Mouse (Mus musculus) embryonic facial prominence, embryonic 13.5 days (tissue): ENCODE results near the gene H3f3a. TPM values are rescaled to one million over a fixed set of nuclear protein-coding genes. Genes with fewer than 3 reads are reported as not detected.

Experiments used
- ATAC-seq: fragments of 200-750 bp; cut with Nextera tagmentation; 2 replicates; pipeline ENCODE4 v1.8.0; 2017; ENCODE audit warnings: low read depth; ENCODE audit not compliant: insufficient number of reproducible peaks, insufficient read depth, low FRiP score, low TSS enrichment
- H3K27ac ChIP-seq: fragments of 300-500 bp; sonication (generic); 2 replicates; pipeline ENCODE4 v1.5.1; 2015; ENCODE audit warnings: moderate library complexity, mild to moderate bottlenecking, inconsistent platforms
- H3K27me3 ChIP-seq: fragments of 300-500 bp; sonication (generic); 2 replicates; pipeline ENCODE4 v1.6.1; 2015; ENCODE audit warnings: mild to moderate bottlenecking, inconsistent platforms
- H3K36me3 ChIP-seq: fragments of 300-500 bp; sonication (generic); 2 replicates; pipeline ENCODE4 v1.6.1; 2015; ENCODE audit warnings: mild to moderate bottlenecking, inconsistent platforms
- H3K4me1 ChIP-seq: fragments of 300-500 bp; sonication (generic); 2 replicates; pipeline ENCODE4 v1.6.1; 2015; ENCODE audit warnings: inconsistent platforms
- H3K4me2 ChIP-seq: fragments of 300-500 bp; sonication (generic); 2 replicates; pipeline ENCODE4 v1.6.1; 2015; ENCODE audit warnings: moderate library complexity, mild to moderate bottlenecking, inconsistent platforms
- H3K4me3 ChIP-seq: fragments of 300-500 bp; sonication (generic); 2 replicates; pipeline ENCODE4 v1.5.1; 2015; ENCODE audit warnings: mild to moderate bottlenecking, inconsistent platforms
- H3K9ac ChIP-seq: fragments of 300-500 bp; sonication (generic); 2 replicates; pipeline ENCODE4 v1.6.1; 2015; ENCODE audit warnings: mild to moderate bottlenecking, inconsistent platforms
- H3K9me3 ChIP-seq: fragments of 300-500 bp; sonication (generic); 2 replicates; pipeline ENCODE4 v1.6.1; 2016; ENCODE audit warnings: inconsistent platforms
- WGBS: fragments of 180-500 bp; shearing (Covaris S2); methylation state at CpG from one replicate; pipeline ENCODE4 v1.1.7; 2015; ENCODE audit warnings: mixed read lengths; 5-methylcytosine and 5-hydroxymethylcytosine counted together
- polyA plus RNA-seq: library from polyadenylated mRNA; unstranded; fragments of >200 nt; fragmentation: Nextera tagmentation; extraction: Ambion mirVana; gene quantifications from 2 replicates; pipeline ENCODE4 v1.2.1, GENCODE M21; 2015

The H3f3a gene
- polyA plus RNA-seq, 1 experiment from 2014 or later: 3,318 TPM

- H3K4me1 ChIP-seq: peaks cover 22% of the 10 kb centered on the region
- H3K27ac ChIP-seq: 0 out of 2 replicates have a peak overlapping the region, but pooled peaks have one; percentile 34
- H3K36me3 ChIP-seq: no peaks in the 10 kb centered on the region
- peak overlapping the region; percentile 74 for H3K9ac ChIP-seq
- peaks cover 6% of the 10 kb centered on the region for H3K27me3 ChIP-seq
- WGBS: 12% methylated on average over 10 of the region's 10 CpGs
- ATAC-seq: no peak
- H3K9me3 ChIP-seq: no peaks in the 10 kb centered on the region
- H3K4me2 ChIP-seq: peak overlapping the region; percentile 81
- H3K4me3 ChIP-seq: peak overlapping the region; percentile 51
Measured at GRCm38 (mm10) chr1:180767541-180768333, 46.0 kb downstream of the H3f3a start.

GRCm38 (mm10) chr1:180766557-180766956 lies 47.2 kb downstream of the H3f3a start:
- H3K36me3 ChIP-seq: no peaks in the 10 kb centered on the region
- no peak for ATAC-seq
- WGBS: 60% methylated on average over 5 of the region's 5 CpGs
- no peak overlapping the region for H3K4me2 ChIP-seq
- H3K4me3 ChIP-seq: no peak overlapping the region
- H3K27ac ChIP-seq: no peak overlapping the region
- H3K9me3 ChIP-seq: no peaks in the 10 kb centered on the region
- no peak overlapping the region for H3K9ac ChIP-seq
- H3K4me1 ChIP-seq: peaks cover 22% of the 10 kb centered on the region
- H3K27me3 ChIP-seq: peaks cover 9% of the 10 kb centered on the region

GRCm38 (mm10) chr1:180765393-180765792 lies 48.4 kb downstream of the H3f3a start:
- no peak for ATAC-seq
- Histone ChIP-seq H3K9me3 (no peaks in the 10 kb centered on the region), H3K9ac (no peak overlapping the region), H3K27ac (no peak overlapping the region), H3K4me2 (no peak overlapping the region), H3K4me1 (peaks cover 22% of the 10 kb centered on the region), H3K36me3 (no peaks in the 10 kb centered on the region), H3K4me3 (no peak overlapping the region), H3K27me3 (peaks cover 9% of the 10 kb centered on the region)
- 76% methylated on average over 5 of the region's 5 CpGs for WGBS

GRCm38 (mm10) chr1:180763828-180764227 lies 49.9 kb downstream of the H3f3a start:
- 0% methylated on average over 11 of the region's 11 CpGs for WGBS
- peaks cover 22% of the 10 kb centered on the region for H3K4me1 ChIP-seq
- peak overlapping the region; percentile 50 for H3K4me3 ChIP-seq
- peak; percentile 75 for ATAC-seq
- peak overlapping the region; percentile 85 for H3K4me2 ChIP-seq
- peaks cover 9% of the 10 kb centered on the region for H3K27me3 ChIP-seq
- H3K9me3 ChIP-seq: no peaks in the 10 kb centered on the region
- H3K9ac ChIP-seq: peak overlapping the region; percentile 72
- H3K36me3 ChIP-seq: no peaks in the 10 kb centered on the region
- H3K27ac ChIP-seq: no peak overlapping the region

GRCm38 (mm10) chr1:180763307-180763706 lies 50.4 kb downstream of the H3f3a start:
- H3K4me2 ChIP-seq: peak overlapping the region; percentile 85
- no peaks in the 10 kb centered on the region for H3K9me3 ChIP-seq
- H3K4me1 ChIP-seq: peaks cover 21% of the 10 kb centered on the region
- H3K9ac ChIP-seq: peak overlapping the region; percentile 72
- H3K27ac ChIP-seq: no peak overlapping the region
- peaks cover 9% of the 10 kb centered on the region for H3K27me3 ChIP-seq
- WGBS: 8% methylated on average over 14 of the region's 14 CpGs
- H3K4me3 ChIP-seq: peak overlapping the region; percentile 50
- no peaks in the 10 kb centered on the region for H3K36me3 ChIP-seq
- ATAC-seq: no peak

DNA sequence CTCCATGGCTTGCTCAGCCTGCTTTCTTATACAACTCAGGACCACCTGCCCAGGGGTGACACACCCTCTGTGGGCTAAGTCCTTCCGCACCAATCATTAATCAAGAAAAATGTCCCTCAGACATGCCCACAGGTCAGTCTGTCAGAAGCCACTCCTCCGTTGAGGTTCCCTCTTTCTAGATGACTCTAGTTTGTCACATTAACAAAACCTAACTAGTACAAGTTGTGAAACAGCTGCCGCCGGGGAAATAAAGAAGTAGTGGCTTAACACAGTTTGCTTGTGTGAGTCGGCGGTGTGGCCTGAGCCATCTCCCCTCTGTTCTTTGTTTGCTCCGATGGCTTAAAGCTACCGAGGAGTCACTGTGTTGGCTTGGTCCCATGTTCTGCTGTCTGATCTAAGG lies 51.1 kb downstream of the H3f3a start:
- Histone ChIP-seq H3K27ac (no peak overlapping the region), H3K9ac (no peak overlapping the region), H3K4me3 (no peak overlapping the region; the same call in 1 of the 2 replicates), H3K36me3 (no peaks in the 10 kb centered on the region), H3K4me2 (no peak overlapping the region), H3K9me3 (no peaks in the 10 kb centered on the region), H3K27me3 (peaks cover 9% of the 10 kb centered on the region), H3K4me1 (peaks cover 15% of the 10 kb centered on the region)
- 78% methylated on average over 8 of the region's 8 CpGs for WGBS
- ATAC-seq: no peak

- Histone ChIP-seq H3K27me3 (peaks cover 9% of the 10 kb centered on the region), H3K4me3 (no peak overlapping the region), H3K4me2 (no peak overlapping the region), H3K9me3 (no peaks in the 10 kb centered on the region), H3K27ac (no peak overlapping the region), H3K4me1 (peaks cover 10% of the 10 kb centered on the region), H3K9ac (no peak overlapping the region), H3K36me3 (no peaks in the 10 kb centered on the region)
- no peak; the same call in 1 of the 2 replicates for ATAC-seq
- WGBS: 77% methylated on average over 11 of the region's 11 CpGs
Measured at GRCm38 (mm10) chr1:180762180-180762579, 51.6 kb downstream of the H3f3a start.

DNA sequence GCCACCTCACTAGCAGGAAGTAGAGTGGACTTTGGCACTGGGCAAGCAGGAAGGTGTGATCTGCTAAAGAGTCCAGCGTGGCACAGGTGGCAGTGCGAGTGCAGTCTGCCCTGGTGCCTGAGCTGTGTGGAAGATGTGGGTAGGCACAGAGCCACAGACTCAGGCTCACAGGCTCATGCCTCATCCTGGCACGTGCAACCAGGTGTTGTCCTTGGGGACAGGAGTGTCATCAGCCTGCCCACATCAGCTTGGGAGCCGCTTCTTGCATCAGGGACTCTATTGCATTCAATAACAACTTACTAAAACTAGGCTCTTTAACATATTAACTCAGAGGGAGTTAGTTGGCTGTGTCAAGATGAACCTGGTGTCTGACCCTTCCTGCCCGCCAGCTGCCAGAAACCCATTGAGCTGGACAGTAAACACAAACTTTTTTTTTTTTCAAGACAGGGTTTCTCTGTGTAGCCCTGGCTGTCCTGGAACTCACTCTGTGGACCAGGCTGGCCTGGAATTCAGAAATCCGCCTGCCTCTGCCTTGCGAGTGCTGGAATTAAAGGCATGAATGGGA lies 55.7 kb downstream of the H3f3a start:
- Histone ChIP-seq H3K27ac (no peak overlapping the region), H3K36me3 (peaks cover 13% of the 10 kb centered on the region), H3K9ac (no peak overlapping the region), H3K4me3 (no peak overlapping the region), H3K4me2 (no peak overlapping the region), H3K27me3 (peaks cover 6% of the 10 kb centered on the region), H3K9me3 (no peaks in the 10 kb centered on the region), H3K4me1 (0 out of 2 replicates have a peak, but pooled peaks cover 2% of the 10 kb centered on the region)
- peak; percentile 37; the same call in 1 of the 2 replicates for ATAC-seq
- WGBS: 91% methylated on average over 7 of the region's 7 CpGs

GRCm38 (mm10) chr1:180757252-180757955 lies 56.3 kb downstream of the H3f3a start:
- Histone ChIP-seq H3K27ac (no peak overlapping the region), H3K4me2 (no peak overlapping the region)
- WGBS: 85% methylated on average over 3 of the region's 3 CpGs

DNA sequence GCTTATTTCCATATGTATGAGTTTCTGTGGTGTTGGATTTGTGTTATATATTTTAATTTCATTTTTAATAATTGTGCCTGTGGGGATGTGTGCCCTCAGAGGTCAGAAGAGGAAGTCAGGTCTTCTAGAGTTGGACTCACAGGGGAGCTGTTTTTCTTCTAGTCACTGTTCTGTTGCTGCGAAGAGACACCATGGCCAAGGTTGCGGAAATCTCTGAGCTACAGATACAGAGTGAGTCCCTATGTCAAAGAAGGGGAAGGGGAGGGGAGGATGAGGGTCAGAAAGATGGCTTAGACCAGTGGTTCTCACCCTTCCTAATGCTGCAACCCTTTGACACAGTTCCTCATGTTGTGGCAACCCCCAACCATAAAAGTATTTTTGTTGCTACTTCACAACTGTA lies 57.0 kb downstream of the H3f3a start:
- Histone ChIP-seq H3K9me3 (no peaks in the 10 kb centered on the region), H3K4me1 (no peaks in the 10 kb centered on the region), H3K27me3 (no peaks in the 10 kb centered on the region), H3K27ac (no peak overlapping the region), H3K4me2 (no peak overlapping the region), H3K4me3 (no peak overlapping the region), H3K36me3 (peaks cover 26% of the 10 kb centered on the region), H3K9ac (no peak overlapping the region)
- no peak for ATAC-seq
- 97% methylated on average over 2 of the region's 2 CpGs for WGBS

More at GRCm38 (mm10) chr1:180757252-180757955, 56.3 kb downstream of the H3f3a start:
- Histone ChIP-seq H3K36me3 (peaks cover 20% of the 10 kb centered on the region), H3K4me1 (no peaks in the 10 kb centered on the region), H3K27me3 (no peaks in the 10 kb centered on the region; the same call in 1 of the 2 replicates), H3K9ac (no peak overlapping the region), H3K9me3 (no peaks in the 10 kb centered on the region), H3K4me3 (no peak overlapping the region)
- ATAC-seq: no peak

- ATAC-seq: no peak
- no peak overlapping the region for H3K4me3 ChIP-seq
- H3K9me3 ChIP-seq: no peaks in the 10 kb centered on the region
- WGBS: 88% methylated on average over 8 of the region's 8 CpGs
- H3K4me1 ChIP-seq: no peaks in the 10 kb centered on the region
- H3K4me2 ChIP-seq: no peak overlapping the region
- peaks cover 34% of the 10 kb centered on the region for H3K36me3 ChIP-seq
- no peak overlapping the region for H3K9ac ChIP-seq
- H3K27ac ChIP-seq: no peak overlapping the region
- no peaks in the 10 kb centered on the region for H3K27me3 ChIP-seq
Measured at GRCm38 (mm10) chr1:180754376-180754775, 59.4 kb downstream of the H3f3a start.
